Mouse (Mus musculus) cerebellum, adult 2 months (tissue): Measurements from ENCODE around the gene Itpripl2. TPM values are rescaled to one million over a fixed set of nuclear protein-coding genes. Genes with fewer than 3 reads are reported as not detected.

Experiments used
- DNase-seq, 2 experiments: peaks; one replicate each; pipeline ENCODE4 v3.0.0; 2021
- H3K27ac ChIP-seq: fragments of 200-500 bp; 2 replicates; pipeline ENCODE4 v1.5.1; 2012; ENCODE audit warnings: low read length, control low read depth, inconsistent platforms; ENCODE audit not compliant: insufficient read depth
- H3K27me3 ChIP-seq: fragments of 200-500 bp; 2 replicates; pipeline ENCODE4 v1.6.1; 2012; ENCODE audit warnings: inconsistent platforms, mild to moderate bottlenecking, low read length, moderate library complexity; ENCODE audit not compliant: control insufficient read depth, insufficient read depth
- H3K4me1 ChIP-seq: fragments of 200-500 bp; 2 replicates; pipeline ENCODE4 v1.6.1; 2011; ENCODE audit warnings: low read length; ENCODE audit not compliant: control insufficient read depth, insufficient read depth
- H3K4me3 ChIP-seq: fragments of 200-500 bp; replicated peaks from 2 replicates; pipeline ENCODE3; 2011; ENCODE audit warnings: mild to moderate bottlenecking, low read depth, low read length, control low read depth; ENCODE audit not compliant: insufficient read depth
- CTCF ChIP-seq: fragments of 200-500 bp; IDR thresholded peaks from 2 replicates; pipeline ENCODE4 v1.5.1; 2011; ENCODE audit warnings: low read depth, mild to moderate bottlenecking, control low read depth, low read length, moderate library complexity, borderline replicate concordance; ENCODE audit not compliant: insufficient read depth
- POLR2A ChIP-seq: fragments of 200-500 bp; IDR thresholded peaks from 2 replicates; pipeline ENCODE4 v1.6.1; 2011; ENCODE audit warnings: low read length, control low read depth, borderline replicate concordance; ENCODE audit not compliant: insufficient read depth
- WGBS: fragments of 180-500 bp; shearing (Covaris S2); methylation state at CpG from one replicate; pipeline ENCODE4 v1.1.7; 2018; 5-methylcytosine and 5-hydroxymethylcytosine counted together
- polyA plus RNA-seq: library from polyadenylated mRNA; depleted of rRNA; stranded (reverse); fragments of >200 nt; gene quantifications from 2 replicates; pipeline ENCODE4 v1.2.3, GENCODE M21; 2012

Gene Itpripl2
- polyA plus RNA-seq, 1 experiment, result 1.9 TPM

DNA sequence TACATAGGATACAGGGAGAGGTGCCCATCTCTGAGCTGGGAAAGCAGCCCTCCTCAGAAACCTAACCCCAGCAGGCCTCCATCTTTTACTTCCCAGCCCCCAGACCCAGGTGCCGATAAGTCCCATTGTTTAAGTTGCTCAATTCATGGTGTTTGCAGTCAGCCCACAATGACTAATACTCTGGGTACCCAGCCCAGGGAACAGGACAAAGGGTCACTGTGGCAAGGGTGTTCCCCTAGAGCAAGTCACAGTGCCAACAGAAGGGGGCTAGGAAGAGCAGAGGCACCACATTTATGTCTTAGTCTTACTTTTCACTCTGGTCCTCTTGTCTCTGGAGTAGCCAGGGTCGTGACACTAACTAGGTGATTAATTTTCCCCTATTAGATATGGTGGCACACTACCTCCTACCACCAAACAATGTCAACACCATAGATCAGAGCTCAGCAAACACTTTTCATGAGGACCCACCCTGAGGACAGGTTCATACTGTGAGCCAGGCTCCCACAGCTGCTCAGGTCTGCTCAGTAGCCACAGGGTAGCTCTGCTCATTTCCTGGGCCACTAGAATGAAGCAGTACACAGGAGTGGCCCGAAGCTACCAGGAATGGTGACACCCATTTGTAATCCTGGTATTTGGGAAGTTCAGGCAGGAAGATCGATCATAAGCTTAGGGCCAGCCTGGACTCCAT is 3.3 kb upstream of the Itpripl2 start:
- TF ChIP-seq POLR2A, result no peak
- TF ChIP-seq CTCF, result no peak
- Histone ChIP-seq H3K27me3 (peaks cover 3% of the 10 kb centered on the region; the same call in 1 of the 2 replicates), H3K4me3 (no peak overlapping the region), H3K27ac (no peak overlapping the region), H3K4me1 (no peaks in the 10 kb centered on the region)
- 73% methylated on average over 4 of the region's 4 CpGs for WGBS
- DNase-seq, result no peak

DNA sequence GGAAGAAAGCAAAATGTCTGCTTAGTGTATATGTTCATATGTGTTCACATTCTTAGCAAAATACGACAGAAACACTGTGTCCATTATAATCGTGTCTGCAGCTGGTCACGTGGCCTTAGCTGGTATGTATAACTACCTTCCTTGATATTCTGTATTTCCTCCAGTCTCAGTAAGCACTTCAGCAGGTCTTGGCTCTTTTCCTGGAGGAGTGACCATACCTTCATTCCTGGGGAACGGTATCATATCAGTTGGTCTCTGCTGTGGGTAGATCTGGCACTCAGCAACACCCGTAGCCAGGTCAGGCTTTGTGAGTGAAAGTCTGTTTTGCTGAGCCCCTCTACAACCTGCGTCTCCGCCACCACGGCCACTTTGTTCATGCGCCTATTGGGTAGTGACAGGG is 2.1 kb upstream of the Itpripl2 start:
- TF ChIP-seq POLR2A (no peak), CTCF (no peak)
- Histone ChIP-seq H3K4me3 (no peak overlapping the region), H3K27me3 (peaks cover 3% of the 10 kb centered on the region; the same call in 1 of the 2 replicates), H3K4me1 (no peaks in the 10 kb centered on the region), H3K27ac (no peak overlapping the region)
- no peak for DNase-seq
- WGBS, result 89% methylated on average over 9 of the region's 9 CpGs

GRCm38 (mm10) chr7:118490666-118491430 is 927 bp downstream of the Itpripl2 start:
- Histone ChIP-seq H3K27me3 (peaks cover 3% of the 10 kb centered on the region; the same call in 1 of the 2 replicates), H3K27ac (no peak overlapping the region), H3K4me1 (no peaks in the 10 kb centered on the region), H3K4me3 (no peak overlapping the region)
- WGBS, result 2% methylated on average over 67 of the region's 67 CpGs
- TF ChIP-seq CTCF (no peak), POLR2A (no peak)
- no peak for DNase-seq

DNA sequence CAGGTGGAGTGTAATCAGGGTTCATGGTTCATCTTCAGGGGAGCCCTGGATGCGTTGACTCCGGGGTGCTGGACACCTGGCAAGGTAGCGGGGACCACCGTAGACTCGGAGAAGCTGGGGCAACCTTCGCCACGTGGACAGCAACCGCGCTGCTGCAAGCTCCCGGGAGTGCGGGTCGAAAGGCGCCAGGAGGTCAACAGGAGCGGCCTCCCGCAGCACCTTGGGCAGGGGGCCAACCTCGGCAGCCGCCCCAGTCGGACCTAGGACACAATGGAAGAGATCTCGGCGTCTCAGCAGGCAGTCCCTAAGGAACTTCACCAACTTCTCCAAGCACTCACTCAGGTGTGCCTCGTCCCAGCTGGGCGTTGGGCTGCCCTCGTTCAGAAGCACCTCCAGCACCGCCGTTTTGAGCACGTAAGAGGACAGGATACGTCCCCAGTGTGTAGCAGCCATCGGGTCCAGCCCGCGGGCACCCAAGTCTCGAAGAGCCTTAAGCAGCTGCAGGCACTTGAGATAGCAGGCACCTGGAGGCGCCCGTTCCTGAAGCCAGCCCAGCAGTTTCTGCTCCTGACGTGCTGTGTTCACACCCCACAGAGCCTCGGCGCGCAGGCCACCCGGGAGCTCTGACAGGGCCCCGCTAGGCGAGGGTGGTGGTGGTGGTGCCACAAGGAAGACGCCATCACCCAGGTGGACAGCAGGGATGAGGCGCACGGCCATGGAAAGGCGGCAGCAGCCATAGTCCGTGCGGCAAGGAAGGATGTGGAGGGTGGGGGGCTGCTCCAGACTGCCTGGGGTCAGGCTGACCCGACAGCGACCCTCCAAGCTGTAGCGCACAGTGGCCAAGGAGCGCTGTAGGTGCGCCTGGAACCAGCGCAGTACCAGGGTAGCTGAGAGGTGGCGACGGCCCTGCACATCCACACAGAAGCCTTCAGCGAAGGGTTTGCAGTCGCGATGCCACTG is 1.8 kb downstream of the Itpripl2 start:
- 22% methylated on average over 57 of the region's 57 CpGs for WGBS
- DNase-seq, result no peak
- Histone ChIP-seq H3K4me1 (no peaks in the 10 kb centered on the region), H3K27me3 (peaks cover 3% of the 10 kb centered on the region; the same call in 1 of the 2 replicates), H3K4me3 (no peak overlapping the region), H3K27ac (no peak overlapping the region)
- TF ChIP-seq POLR2A, result no peak
- TF ChIP-seq CTCF, result no peak

GRCm38 (mm10) chr7:118488060-118488664 is 3.6 kb downstream of the Itpripl2 start:
- TF ChIP-seq CTCF (no peak), POLR2A (no peak)
- WGBS, result 38% methylated on average over 8 of the region's 8 CpGs
- Histone ChIP-seq H3K4me1 (no peaks in the 10 kb centered on the region), H3K27me3 (peaks cover 3% of the 10 kb centered on the region; the same call in 1 of the 2 replicates), H3K27ac (no peak overlapping the region), H3K4me3 (no peak overlapping the region)
- no peak for DNase-seq

- DNase-seq, result no peak
- H3K4me1 ChIP-seq, result no peaks in the 10 kb centered on the region
- WGBS, result 63% methylated on average over 5 of the region's 5 CpGs
- peaks cover 3% of the 10 kb centered on the region; the same call in 1 of the 2 replicates for H3K27me3 ChIP-seq
- no peak overlapping the region for H3K4me3 ChIP-seq
- TF ChIP-seq CTCF (no peak), POLR2A (no peak)
- H3K27ac ChIP-seq, result no peak overlapping the region
These were observed 4.9 kb downstream of the Itpripl2 start for GRCm38 (mm10) chr7:118486917-118487316.

DNA sequence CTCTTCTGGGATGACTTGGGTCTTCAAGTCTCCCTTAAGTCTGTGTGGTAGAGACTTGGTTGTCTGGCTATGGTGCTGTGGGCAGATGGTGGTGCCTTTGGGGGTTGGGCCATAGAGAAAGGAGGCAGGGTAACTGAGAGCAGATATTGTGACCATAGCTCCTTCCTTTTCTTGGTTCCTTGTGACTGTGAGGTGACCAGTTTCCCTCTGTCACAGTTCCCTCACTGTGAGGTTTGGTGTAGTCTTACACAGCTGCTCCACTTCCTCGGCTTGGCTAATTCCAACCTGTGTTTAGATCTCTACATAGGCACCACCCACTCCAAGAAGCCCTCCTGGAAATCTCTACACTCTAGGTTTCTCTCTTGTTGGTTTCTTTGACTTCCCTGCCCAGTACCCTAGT is 7.8 kb downstream of the Itpripl2 start:
- Histone ChIP-seq H3K4me3 (no peak overlapping the region), H3K27me3 (no peaks in the 10 kb centered on the region), H3K4me1 (no peaks in the 10 kb centered on the region), H3K27ac (no peak overlapping the region)
- 83% methylated on average over 1 of the region's 1 CpGs for WGBS
- no peak for DNase-seq
- TF ChIP-seq CTCF (no peak), POLR2A (no peak)
